Mouse (Mus musculus) forebrain, postnatal 0 days (tissue): Measurements from ENCODE around the gene Boll. TPM values are rescaled to one million over a fixed set of nuclear protein-coding genes. Genes with fewer than 3 reads are reported as not detected.

Source experiments
- ATAC-seq: fragments of 200-750 bp; cut with Nextera tagmentation; 2 replicates; pipeline ENCODE4 v1.8.0; 2017; ENCODE audit warnings: mild to moderate bottlenecking, moderate library complexity
- DNase-seq: peaks from one replicate; pipeline ENCODE4 v3.0.0-alpha.2; 2015
- H3K27ac ChIP-seq: fragments of 300-500 bp; sonication (generic); 2 replicates; pipeline ENCODE4 v1.5.1; 2014; ENCODE audit warnings: low read depth, mild to moderate bottlenecking, antibody characterized with exemption, low read length, moderate library complexity, mixed read lengths
- H3K27me3 ChIP-seq: fragments of 300-500 bp; sonication (generic); 2 replicates; pipeline ENCODE4 v1.6.1; 2014; ENCODE audit warnings: mild to moderate bottlenecking, low read length, mixed read lengths; ENCODE audit not compliant: insufficient read depth
- H3K36me3 ChIP-seq: fragments of 300-500 bp; sonication (generic); 2 replicates; pipeline ENCODE4 v1.6.1; 2014; ENCODE audit warnings: mild to moderate bottlenecking, moderate library complexity; ENCODE audit not compliant: insufficient read depth
- H3K4me1 ChIP-seq: fragments of 300-500 bp; sonication (generic); 2 replicates; pipeline ENCODE4 v1.6.1; 2014; ENCODE audit warnings: antibody characterized with exemption; ENCODE audit not compliant: insufficient read depth
- H3K4me2 ChIP-seq: fragments of 300-500 bp; sonication (generic); 2 replicates; pipeline ENCODE4 v1.6.1; 2014; ENCODE audit warnings: low read depth, mild to moderate bottlenecking, moderate library complexity
- H3K4me3 ChIP-seq: fragments of 300-500 bp; sonication (generic); 2 replicates; pipeline ENCODE4 v1.5.1; 2014; ENCODE audit warnings: low read depth, low read length, mixed read lengths
- H3K9ac ChIP-seq: fragments of 300-500 bp; sonication (generic); 2 replicates; pipeline ENCODE4 v1.6.1; 2014; ENCODE audit warnings: mild to moderate bottlenecking
- H3K9me3 ChIP-seq: fragments of 300-500 bp; sonication (generic); 2 replicates; pipeline ENCODE4 v1.6.1; 2016; ENCODE audit warnings: low read length
- CTCF ChIP-seq: sonication (generic); IDR thresholded peaks from 2 replicates; pipeline ENCODE4 v1.5.1; 2016; ENCODE audit warnings: antibody characterized with exemption, control low read depth, low read depth
- WGBS: fragments of 180-500 bp; shearing (Covaris S2); extraction: QIAGEN DNeasy Blood & Tissue Kit; methylation state at CpG from one replicate; pipeline ENCODE4 v1.1.7; 2014; 5-methylcytosine and 5-hydroxymethylcytosine counted together
- polyA plus RNA-seq: library from polyadenylated mRNA; unstranded; fragments of >200 nt; fragmentation: Nextera tagmentation; extraction: Ambion mirVana; gene quantifications from 2 replicates; pipeline ENCODE4 v1.2.1, GENCODE M21; 2015
- total RNA-seq: library from RNA; depleted of rRNA; stranded (reverse); fragments of >200 nt; gene quantifications from 2 replicates; pipeline ENCODE4 v1.2.3, GENCODE M21; 2014

Boll gene
- total and polyA plus RNA-seq, 2 experiments from 2014 or later = not detected

- no peak for TF ChIP-seq CTCF
- DNase-seq (peak; percentile 97), ATAC-seq (peak; percentile 99)
- 0 out of 2 replicates have a peak, but pooled peaks cover 3% of the 10 kb centered on the region for H3K9me3 ChIP-seq
- peaks cover 14% of the 10 kb centered on the region for H3K4me1 ChIP-seq
- peaks cover 4% of the 10 kb centered on the region; the same call in 1 of the 2 replicates for H3K27me3 ChIP-seq
- H3K4me3 ChIP-seq = peak within 1 kb of the TSS; percentile 85
- H3K27ac ChIP-seq = peak within 1 kb of the TSS; percentile 70
- H3K36me3 ChIP-seq = no peaks in the 10 kb centered on the region
- peak within 1 kb of the TSS; percentile 94 for H3K4me2 ChIP-seq
- H3K9ac ChIP-seq = peak within 1 kb of the TSS; percentile 58
- 2% methylated on average over 42 of the region's 51 CpGs for WGBS
These were observed 42.2 kb upstream of the Boll start, which contains the start of gene Plcl1 for GRCm38 (mm10) chr1:55405272-55406022. TSS of gene Plcl1 (plus strand) at chr1:55405921.

- DNase-seq = peak; percentile 91
- H3K9me3 ChIP-seq = 0 out of 2 replicates have a peak, but pooled peaks cover 3% of the 10 kb centered on the region
- H3K4me1 ChIP-seq = peaks cover 14% of the 10 kb centered on the region
- H3K4me3 ChIP-seq = no peak overlapping the region
- no peak for ATAC-seq
- H3K27ac ChIP-seq = no peak overlapping the region
- H3K27me3 ChIP-seq = peaks cover 4% of the 10 kb centered on the region; the same call in 1 of the 2 replicates
- no peaks in the 10 kb centered on the region for H3K36me3 ChIP-seq
- no peak overlapping the region for H3K9ac ChIP-seq
- peak; percentile 81 for TF ChIP-seq CTCF
- H3K4me2 ChIP-seq = peak overlapping the region; percentile 94; the same call in 1 of the 2 replicates
- WGBS = 3% methylated on average over 3 of the region's 3 CpGs
These were observed 41.2 kb upstream of the Boll start for GRCm38 (mm10) chr1:55404439-55404838.

GRCm38 (mm10) chr1:55399891-55400290, 36.6 kb upstream of the Boll start:
- Histone ChIP-seq H3K4me2 (no peak overlapping the region), H3K36me3 (no peaks in the 10 kb centered on the region), H3K27ac (no peak overlapping the region), H3K27me3 (peaks cover 4% of the 10 kb centered on the region; the same call in 1 of the 2 replicates), H3K4me1 (peaks cover under 1% of the 10 kb centered on the region), H3K9me3 (no peaks in the 10 kb centered on the region), H3K9ac (no peak overlapping the region), H3K4me3 (no peak overlapping the region)
- WGBS = 36% methylated on average over 5 of the region's 5 CpGs
- DNase-seq = peak; percentile 15
- no peak for TF ChIP-seq CTCF
- peak; percentile 77 for ATAC-seq

GRCm38 (mm10) chr1:55383114-55383773, 20.0 kb upstream of the Boll start:
- DNase-seq (peak; percentile 82), ATAC-seq (peak; percentile 85)
- Histone ChIP-seq H3K9me3 (no peaks in the 10 kb centered on the region), H3K4me2 (no peak overlapping the region), H3K9ac (no peak overlapping the region), H3K4me3 (no peak overlapping the region), H3K4me1 (no peaks in the 10 kb centered on the region), H3K27me3 (no peaks in the 10 kb centered on the region), H3K27ac (no peak overlapping the region), H3K36me3 (no peaks in the 10 kb centered on the region)
- WGBS = 9% methylated on average over 9 of the region's 9 CpGs
- peak; percentile 88 for TF ChIP-seq CTCF

- Histone ChIP-seq H3K36me3 (no peaks in the 10 kb centered on the region), H3K27me3 (no peaks in the 10 kb centered on the region), H3K9ac (no peak overlapping the region), H3K9me3 (no peaks in the 10 kb centered on the region), H3K4me2 (no peak overlapping the region), H3K4me3 (no peak overlapping the region), H3K27ac (no peak overlapping the region), H3K4me1 (no peaks in the 10 kb centered on the region)
- DNase-seq (no peak), ATAC-seq (no peak)
- TF ChIP-seq CTCF = no peak
- 76% methylated on average over 2 of the region's 2 CpGs for WGBS
These were observed 17.3 kb upstream of the Boll start for GRCm38 (mm10) chr1:55380527-55380926.

- H3K27me3 ChIP-seq = no peaks in the 10 kb centered on the region
- H3K4me3 ChIP-seq = no peak overlapping the region
- no peak overlapping the region for H3K9ac ChIP-seq
- no peak for TF ChIP-seq CTCF
- H3K36me3 ChIP-seq = no peaks in the 10 kb centered on the region
- H3K4me1 ChIP-seq = no peaks in the 10 kb centered on the region
- H3K4me2 ChIP-seq = no peak overlapping the region
- DNase-seq (no peak), ATAC-seq (no peak)
- H3K27ac ChIP-seq = no peak overlapping the region
- 89% methylated on average over 3 of the region's 3 CpGs for WGBS
- no peaks in the 10 kb centered on the region for H3K9me3 ChIP-seq
These were observed 9.4 kb upstream of the Boll start for GRCm38 (mm10) chr1:55372626-55373025.

GRCm38 (mm10) chr1:55363586-55363985, 317 bp upstream of the Boll start:
- Histone ChIP-seq H3K36me3 (no peaks in the 10 kb centered on the region), H3K4me1 (no peaks in the 10 kb centered on the region), H3K4me2 (peak overlapping the region; percentile 52), H3K9me3 (no peaks in the 10 kb centered on the region), H3K27ac (no peak overlapping the region), H3K4me3 (peak overlapping the region; percentile 46), H3K27me3 (peaks cover 14% of the 10 kb centered on the region), H3K9ac (peak overlapping the region; percentile 10; the same call in 1 of the 2 replicates)
- peak; percentile 22 for DNase-seq
- peak; percentile 82 for ATAC-seq
- TF ChIP-seq CTCF = peak; percentile 22; the same call in 1 of the 2 replicates
- 2% methylated on average over 26 of the region's 27 CpGs for WGBS
